Mouse (Mus musculus): ENCODE measurements around the gene Fiz1.

GRCm38 (mm10) chr7:5062360-5063001 lies 48.0 kb upstream of the Fiz1 start:
- TF ChIP-seq POLR2A (IDR thresholded peaks at IDR 0.05; ENCODE audit: control insufficient read depth, low read depth, low read length): no peak
- TF ChIP-seq CTCF (IDR thresholded peaks at IDR 0.05; ENCODE audit: control insufficient read depth, insufficient read depth, insufficient replicate concordance, low read depth, low read length): no peak
